Mouse (Mus musculus) activated CD4-positive, CD25-positive, alpha-beta regulatory T cell, adult 4 months (primary cell): ENCODE data around the gene Fam124b. TPM values are rescaled to one million over a fixed set of nuclear protein-coding genes. Genes with fewer than 3 reads are reported as not detected.
A peak's percentile ranks its signal among the peaks of the same experiment; 100 is the strongest.

ENCODE experiments used
- ATAC-seq: one replicate; pipeline ENCODE4 v1.8.0; 2017
- polyA plus RNA-seq, 2 experiments: library from polyadenylated mRNA; unstranded; fragments of 100-300 nt; shearing (Covaris generic); gene quantifications; one replicate each; pipeline ENCODE4 v1.2.1; 2017

The Fam124b gene
- polyA plus RNA-seq: 10 to 100 TPM in 1 of 2 experiments, 1 to 10 TPM in 1; 8.3 to 11.5 TPM

DNA sequence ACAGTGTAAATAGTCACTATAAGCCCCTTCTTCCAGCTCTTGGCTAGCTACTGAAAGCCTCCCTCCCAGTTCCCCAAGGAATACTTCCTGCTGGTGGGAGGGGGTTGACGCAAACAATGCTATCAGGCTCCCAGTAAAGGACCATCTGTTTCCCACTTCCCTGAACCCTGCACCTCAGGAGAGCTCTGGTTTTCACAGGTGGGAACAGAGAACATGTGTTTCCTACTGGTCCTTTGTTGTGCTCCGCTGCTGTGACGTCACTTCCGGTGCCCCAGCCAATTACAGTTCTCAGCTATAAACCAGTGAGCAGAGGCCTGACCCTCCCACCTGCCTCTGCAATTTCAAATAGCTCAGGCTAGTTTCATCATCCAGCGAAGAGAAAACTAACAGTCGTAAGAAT, at the start of gene Fam124b:
Gene Fam124b, minus strand, starts transcription at position 206 of the 400 bp plus-strand sequence.
- no peak for ATAC-seq

DNA sequence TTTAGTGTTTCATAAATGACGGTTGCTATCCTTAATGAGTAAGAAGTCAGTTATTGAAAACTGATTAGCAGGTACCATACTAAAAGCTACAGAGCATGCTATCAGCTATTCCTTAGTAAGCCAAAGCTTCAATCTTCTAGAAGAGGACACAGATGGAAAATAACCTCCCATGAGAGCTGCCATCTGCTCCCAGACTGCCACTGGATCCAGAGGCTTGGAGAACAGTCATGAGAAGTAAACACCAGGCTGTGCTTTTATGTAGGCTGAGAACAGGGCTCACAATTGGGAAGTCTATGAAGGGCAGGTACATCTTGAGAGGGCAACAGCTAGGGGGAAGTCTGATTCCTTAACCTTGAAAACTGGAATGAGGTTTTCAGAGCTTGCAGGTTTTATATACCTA, 42.2 kb upstream of the Fam124b start:
- no peak for ATAC-seq

GRCm38 (mm10) chr1:80258632-80259031, 40.4 kb upstream of the Fam124b start:
- no peak for ATAC-seq

DNA sequence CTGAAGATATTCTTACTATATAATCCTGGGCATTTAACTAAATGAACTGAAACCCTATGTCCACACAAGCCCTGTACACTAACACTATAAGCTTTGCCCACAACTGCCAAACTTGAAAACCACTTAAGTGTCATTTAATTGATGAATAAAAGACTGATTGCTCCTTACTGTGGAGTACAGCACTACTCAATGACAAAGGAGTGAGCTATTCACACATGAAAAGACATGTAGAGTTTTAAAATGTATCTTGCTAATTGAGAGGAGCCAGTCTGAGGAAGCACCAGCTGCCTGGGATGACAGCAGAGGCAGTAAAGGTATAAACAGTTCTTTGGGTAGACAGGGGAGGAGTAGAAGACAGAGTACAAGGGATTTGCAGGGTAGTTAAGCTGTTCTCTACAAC, 35.0 kb upstream of the Fam124b start:
- ATAC-seq: no peak

GRCm38 (mm10) chr1:80250247-80250646, 32.0 kb upstream of the Fam124b start:
- no peak for ATAC-seq

DNA sequence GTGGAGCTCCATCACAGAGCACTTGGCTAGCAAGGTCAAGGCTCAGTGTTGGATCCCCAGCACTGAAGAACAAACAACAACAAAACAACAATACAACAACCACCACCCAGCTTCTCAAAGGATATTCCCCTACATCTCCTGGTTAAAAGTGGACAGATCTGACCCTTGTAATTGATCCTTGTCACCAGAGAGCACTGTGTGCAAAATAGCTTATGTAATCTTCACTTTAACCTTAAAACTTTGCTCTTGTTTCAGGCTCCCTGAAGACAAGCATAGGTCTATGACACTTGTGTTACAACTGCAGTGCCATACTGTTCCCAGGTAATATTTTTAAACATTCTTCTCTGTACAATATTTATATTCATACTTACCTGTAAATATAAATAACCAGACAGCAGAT, 28.9 kb upstream of the Fam124b start:
- no peak for ATAC-seq

DNA sequence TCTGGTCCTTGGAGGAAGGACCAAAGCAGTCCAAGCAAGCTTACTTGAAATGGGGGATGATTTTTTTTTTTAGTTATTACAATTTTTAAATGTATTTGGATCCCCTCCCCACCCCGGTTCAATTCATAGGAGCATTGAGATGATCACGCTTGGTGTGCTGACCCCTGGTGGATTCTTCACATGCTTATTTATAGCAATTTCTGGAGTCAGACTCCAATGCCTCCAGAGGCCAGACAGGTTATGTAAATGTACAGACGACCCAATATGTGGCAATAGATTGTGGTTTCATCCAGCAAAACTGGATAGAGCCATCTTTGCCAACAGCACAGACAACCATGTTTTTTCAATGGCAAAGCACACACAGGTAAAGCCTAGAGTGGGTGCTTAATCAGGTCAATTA, 25.9 kb upstream of the Fam124b start:
- ATAC-seq: no peak

DNA sequence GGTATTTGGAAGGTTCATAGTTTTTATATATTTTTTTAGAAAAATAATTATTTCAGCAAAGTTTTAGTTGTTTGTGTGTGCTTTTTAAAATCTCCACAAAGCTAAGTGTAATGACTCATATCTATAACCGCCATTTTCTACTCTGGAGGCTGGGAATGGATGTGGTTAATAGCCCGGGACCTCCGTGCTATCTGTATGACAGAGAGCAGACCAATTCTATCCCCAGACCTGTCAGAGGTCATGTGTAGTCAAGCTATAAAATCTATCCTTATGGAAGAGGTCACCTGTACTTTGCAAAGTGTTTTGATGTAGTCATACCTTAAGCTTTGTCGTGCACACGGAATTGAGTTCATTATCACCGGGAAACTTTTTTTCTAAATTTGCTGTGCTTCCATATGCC, 23.3 kb upstream of the Fam124b start:
- ATAC-seq: no peak

DNA sequence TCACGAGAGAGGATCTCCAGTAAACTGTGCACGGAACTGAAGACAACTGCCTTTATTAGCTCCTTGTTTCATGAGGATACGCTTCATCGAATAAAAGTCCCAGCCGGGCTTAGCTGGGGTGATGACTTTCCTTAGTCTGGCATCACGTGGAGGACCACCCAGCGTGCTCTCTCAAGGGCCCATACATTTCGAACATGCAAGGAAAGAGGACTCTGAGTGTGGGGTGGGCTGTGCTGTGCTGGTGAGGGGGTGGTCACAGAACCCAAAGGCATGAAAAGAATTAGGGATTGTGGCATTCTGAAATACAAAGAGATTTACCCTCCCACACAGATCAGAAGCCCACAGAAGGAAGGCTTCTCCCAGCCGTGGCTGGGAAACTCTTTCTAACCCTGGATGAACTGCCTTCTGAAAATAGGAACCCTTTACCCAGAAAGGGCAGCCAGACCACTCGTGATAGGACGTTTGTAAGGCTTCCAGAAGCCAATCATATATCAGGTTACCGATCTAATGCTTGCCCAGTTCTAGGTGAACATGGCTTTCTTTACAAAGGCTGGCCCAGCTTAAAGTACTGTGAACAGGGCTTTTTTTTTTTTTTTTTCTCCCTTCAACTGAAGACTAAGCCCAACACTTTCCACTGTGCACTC, 21.9 kb upstream of the Fam124b start:
- ATAC-seq: no peak

GRCm38 (mm10) chr1:80239481-80239880, 21.2 kb upstream of the Fam124b start:
- no peak for ATAC-seq

DNA sequence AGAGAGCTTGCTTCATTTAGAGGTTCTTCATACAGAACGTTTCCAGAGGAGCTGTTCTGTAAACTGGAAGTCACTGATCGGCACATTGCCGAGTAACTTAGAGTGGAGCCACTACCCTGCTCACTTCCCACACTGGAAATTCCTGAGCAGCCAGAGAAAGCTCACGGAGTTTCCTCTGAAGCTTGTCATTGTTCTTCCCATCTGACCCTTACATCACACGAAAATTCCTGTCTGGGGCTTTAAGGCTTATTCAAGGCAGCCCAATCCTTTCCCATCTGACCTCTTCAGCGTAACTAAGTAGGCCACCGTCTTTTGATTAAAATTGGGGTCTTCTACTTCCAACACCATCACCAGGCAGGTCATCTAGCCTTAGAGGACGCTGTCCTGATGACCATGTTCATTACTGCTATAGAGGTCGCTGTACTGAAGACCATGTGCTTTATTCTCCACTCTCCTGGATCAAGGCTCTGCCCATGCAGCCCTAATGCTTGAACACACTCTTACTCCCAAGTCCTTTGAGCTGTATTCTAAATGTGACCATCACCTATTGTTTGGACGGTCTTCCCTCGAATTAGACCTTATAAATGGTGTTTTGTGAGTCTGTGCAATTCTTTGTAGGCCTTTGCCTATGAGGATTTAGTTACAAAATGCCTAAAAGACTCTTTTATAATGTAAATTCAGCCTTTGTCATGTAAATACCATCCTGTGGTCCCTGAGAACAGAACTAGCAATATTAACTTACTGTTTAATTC, 18.9 kb upstream of the Fam124b start:
- no peak for ATAC-seq

- no peak for ATAC-seq
Measured at GRCm38 (mm10) chr1:80236126-80236525, 17.9 kb upstream of the Fam124b start.

GRCm38 (mm10) chr1:80230612-80231011, 12.3 kb upstream of the Fam124b start:
- no peak for ATAC-seq

DNA sequence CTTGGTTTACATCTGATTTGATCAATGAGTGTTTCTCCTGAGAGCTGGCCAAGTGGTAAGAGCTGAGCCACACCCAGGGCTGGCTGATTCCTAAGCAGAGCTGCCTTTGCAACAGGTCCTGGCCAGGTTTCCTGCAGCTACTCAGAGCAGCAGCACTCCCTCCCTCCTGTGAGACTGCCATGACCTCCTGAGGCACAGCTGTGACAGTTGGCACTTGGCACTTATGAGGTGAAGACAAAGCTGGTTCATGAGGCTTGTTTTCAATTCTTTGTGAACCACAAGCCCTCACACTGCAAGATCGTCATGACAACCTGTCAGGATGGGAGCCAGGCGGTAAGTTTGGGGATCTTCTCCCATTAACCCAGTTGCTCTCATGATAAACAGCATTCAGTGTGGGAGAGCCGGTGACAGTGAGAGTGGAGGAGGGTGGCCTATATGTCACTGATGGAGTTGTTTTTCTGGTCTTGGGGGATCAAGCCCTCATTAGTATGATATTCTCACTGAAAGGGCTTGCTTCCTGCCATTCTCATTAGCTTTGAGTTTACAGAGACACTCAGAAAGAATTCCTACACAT, 6.7 kb upstream of the Fam124b start:
- no peak for ATAC-seq

- no peak for ATAC-seq
Measured at GRCm38 (mm10) chr1:80221151-80221550, 2.9 kb upstream of the Fam124b start.

DNA sequence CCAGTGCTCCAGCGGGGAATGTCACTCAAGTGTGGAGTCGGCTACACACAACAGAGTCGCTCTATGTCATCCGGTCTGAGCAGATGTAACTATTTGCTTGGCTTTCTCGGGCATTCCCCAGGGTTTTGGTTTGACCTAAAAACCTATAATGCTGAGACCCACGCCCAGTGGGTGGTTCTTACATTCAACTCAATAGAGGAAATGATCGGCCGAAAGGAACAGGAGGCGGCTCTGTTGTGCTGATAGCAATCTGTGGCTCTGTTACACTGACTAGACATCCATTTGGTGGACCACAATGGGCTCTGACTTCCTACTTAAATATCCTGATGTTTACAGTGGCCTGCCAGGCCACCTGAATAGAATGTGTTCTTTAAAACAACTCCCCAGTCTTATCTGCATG, 4.4 kb downstream of the Fam124b start:
- ATAC-seq: peak; percentile 94

- ATAC-seq: no peak
Measured at GRCm38 (mm10) chr1:80213146-80213545, 5.1 kb downstream of the Fam124b start.

DNA sequence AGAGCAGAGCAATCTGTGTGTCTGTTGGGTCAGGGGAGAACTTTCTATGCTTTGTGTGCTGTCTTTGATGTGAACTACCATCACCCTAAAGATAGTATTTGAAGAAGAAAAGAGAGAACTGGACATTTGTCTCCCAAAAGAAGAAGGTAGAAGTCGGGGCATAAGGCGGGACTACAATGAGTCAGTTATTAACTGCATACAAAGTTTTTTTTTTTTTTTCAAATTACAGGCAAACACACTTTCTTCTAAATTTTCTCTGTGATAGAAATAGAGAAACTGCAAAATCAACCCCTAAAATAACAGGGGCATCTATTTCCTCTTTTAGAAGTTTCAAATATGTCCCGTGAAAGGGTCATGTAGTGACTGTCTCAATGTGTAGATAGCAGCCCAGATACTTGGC, 16.0 kb downstream of the Fam124b start:
- ATAC-seq: no peak

- no peak for ATAC-seq
Measured at GRCm38 (mm10) chr1:80192837-80193236, 25.4 kb downstream of the Fam124b start.

DNA sequence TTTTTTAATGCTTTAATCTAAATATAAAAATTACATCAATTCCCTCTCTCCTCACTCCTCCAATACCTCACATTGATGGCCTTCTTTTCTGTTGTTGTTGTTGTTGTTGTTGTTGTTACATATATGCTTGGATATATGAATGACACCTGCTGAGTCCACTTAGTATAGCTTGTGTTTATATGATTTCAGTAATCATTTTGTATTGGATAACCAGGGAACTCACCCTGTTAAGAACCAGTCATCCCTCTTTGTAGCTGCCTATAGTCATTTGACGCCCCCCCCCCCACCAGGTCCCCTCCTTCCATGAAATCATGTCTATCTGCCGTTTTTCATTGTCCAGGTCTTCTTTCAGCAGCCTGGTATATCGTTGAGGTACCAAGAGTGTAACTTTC, 36.9 kb downstream of the Fam124b start:
- ATAC-seq: no peak

GRCm38 (mm10) chr1:80180767-80181413, 37.4 kb downstream of the Fam124b start:
- peak; percentile 49 for ATAC-seq

DNA sequence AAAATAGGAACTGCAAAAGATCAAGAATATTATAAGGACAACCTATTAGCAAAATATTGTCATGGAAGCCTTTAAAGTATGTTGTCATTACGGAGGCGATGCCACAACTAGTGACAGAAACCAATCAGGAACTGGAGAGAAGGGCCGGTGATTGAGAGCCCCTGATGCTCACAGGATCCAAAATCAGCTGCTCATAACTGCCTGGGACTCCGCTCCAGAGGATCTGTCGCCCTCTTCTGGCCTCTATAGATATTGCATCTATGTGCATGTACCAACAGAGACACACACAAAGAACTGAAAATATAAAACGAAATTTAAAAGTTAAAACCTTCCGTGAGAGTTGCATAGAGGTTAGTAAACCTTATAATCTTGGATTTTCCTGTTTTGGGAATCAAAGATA, 38.1 kb downstream of the Fam124b start:
- no peak for ATAC-seq

DNA sequence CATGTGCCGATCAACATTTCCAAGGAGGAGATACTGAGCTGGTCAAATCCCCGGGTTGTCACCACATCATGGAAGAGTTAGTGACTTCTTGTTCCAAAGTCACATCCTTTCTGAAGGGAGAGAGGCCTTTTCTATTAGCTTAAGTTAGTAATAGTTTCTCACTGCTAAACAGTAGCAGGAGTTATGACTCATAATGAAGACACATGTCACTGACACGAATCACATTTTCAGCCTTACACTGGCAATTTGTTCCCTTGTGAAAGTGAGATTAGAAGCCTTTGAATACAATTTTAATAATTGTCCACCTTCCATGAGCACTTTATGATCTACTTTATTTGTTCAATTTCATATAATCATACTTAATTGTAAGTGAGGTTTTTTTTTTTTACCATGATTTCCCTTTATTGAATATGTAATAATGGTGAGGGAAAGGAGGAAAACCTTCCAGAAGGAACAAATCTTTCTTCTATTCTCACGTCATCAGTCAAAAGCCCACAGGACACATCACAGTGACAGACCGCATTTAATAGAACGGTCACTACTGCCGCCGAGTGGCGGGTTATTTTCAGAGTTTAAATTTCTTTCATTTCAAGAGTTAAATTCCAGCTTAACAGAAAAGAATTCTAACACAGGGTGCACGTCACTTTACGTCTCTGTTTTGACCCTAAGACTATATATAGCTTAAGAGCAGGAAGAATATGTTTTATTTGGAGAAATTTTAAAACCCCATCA, 40.5 kb downstream of the Fam124b start:
- ATAC-seq: no peak
